Mouse (Mus musculus) testis, adult 2 months (tissue): ENCODE measurements around the gene Fam222b. TPM values are rescaled to one million over a fixed set of nuclear protein-coding genes. Genes with fewer than 3 reads are reported as not detected.

Experiments
- H3K27ac ChIP-seq: fragments of 200-500 bp; 2 replicates; pipeline ENCODE4 v1.5.1; 2012; ENCODE audit warnings: low read depth, low read length; ENCODE audit not compliant: control insufficient read depth, insufficient read depth
- H3K27me3 ChIP-seq: fragments of 200-500 bp; 2 replicates; pipeline ENCODE4 v1.6.1; 2012; ENCODE audit warnings: mild to moderate bottlenecking, low read length, moderate library complexity; ENCODE audit not compliant: control insufficient read depth, insufficient read depth
- H3K36me3 ChIP-seq: fragments of 200-500 bp; 2 replicates; pipeline ENCODE4 v1.6.1; 2012; ENCODE audit warnings: mild to moderate bottlenecking, low read length; ENCODE audit not compliant: control insufficient read depth, insufficient read depth
- H3K4me1 ChIP-seq: fragments of 200-500 bp; 2 replicates; pipeline ENCODE4 v1.6.1; 2012; ENCODE audit warnings: low read length; ENCODE audit not compliant: control insufficient read depth, insufficient read depth
- H3K4me3 ChIP-seq: fragments of 200-500 bp; 2 replicates; pipeline ENCODE4 v1.5.1; 2012; ENCODE audit warnings: low read depth, mild to moderate bottlenecking, low read length, moderate library complexity, mixed read lengths; ENCODE audit not compliant: control insufficient read depth
- CTCF ChIP-seq: fragments of 200-500 bp; IDR thresholded peaks from 2 replicates; pipeline ENCODE4 v1.5.1; 2012; ENCODE audit warnings: low read depth, mild to moderate bottlenecking, inconsistent platforms, low read length, moderate library complexity; ENCODE audit not compliant: control insufficient read depth, insufficient read depth, insufficient replicate concordance
- POLR2A ChIP-seq: fragments of 200-500 bp; IDR thresholded peaks from 2 replicates; pipeline ENCODE4 v1.6.1; 2012; ENCODE audit warnings: low read depth, mild to moderate bottlenecking, inconsistent platforms, low read length, moderate library complexity; ENCODE audit not compliant: control insufficient read depth
- polyA plus RNA-seq: library from polyadenylated mRNA; depleted of rRNA; stranded (reverse); fragments of >200 nt; gene quantifications from 2 replicates; pipeline ENCODE4 v1.2.3, GENCODE M21; 2012

Gene Fam222b
- polyA plus RNA-seq, 1 experiment = 11.7 TPM

GRCm38 (mm10) chr11:78074277-78074652 is 20.2 kb upstream of the Fam222b start:
- TF ChIP-seq CTCF (no peak), POLR2A (no peak)
- H3K4me1 ChIP-seq = no peaks in the 10 kb centered on the region; the same call in 1 of the 2 replicates
- peaks cover 3% of the 10 kb centered on the region for H3K36me3 ChIP-seq
- H3K27me3 ChIP-seq = no peaks in the 10 kb centered on the region
- no peak overlapping the region for H3K4me3 ChIP-seq
- H3K27ac ChIP-seq = no peak overlapping the region

- H3K4me1 ChIP-seq = no peaks in the 10 kb centered on the region; the same call in 1 of the 2 replicates
- H3K27ac ChIP-seq = no peak overlapping the region
- H3K27me3 ChIP-seq = no peaks in the 10 kb centered on the region
- no peak overlapping the region for H3K4me3 ChIP-seq
- peaks cover 3% of the 10 kb centered on the region for H3K36me3 ChIP-seq
- no peak for TF ChIP-seq POLR2A
- no peak for TF ChIP-seq CTCF
These were observed 19.8 kb upstream of the Fam222b start for GRCm38 (mm10) chr11:78074666-78075065.

- Histone ChIP-seq H3K4me3 (peak within 1 kb of the TSS; percentile 96), H3K4me1 (peaks cover 4% of the 10 kb centered on the region; the same call in 1 of the 2 replicates), H3K27me3 (no peaks in the 10 kb centered on the region), H3K36me3 (0 out of 2 replicates have a peak, but pooled peaks cover 1% of the 10 kb centered on the region), H3K27ac (peak within 1 kb of the TSS; percentile 84)
- no peak for TF ChIP-seq CTCF
- TF ChIP-seq POLR2A = peak; percentile 96
These were observed 14.2 kb upstream of the Fam222b start, which contains the start of gene Eral1 for GRCm38 (mm10) chr11:78079961-78080921. TSS of gene Eral1 (minus strand) at chr11:78080383.

- peaks cover 4% of the 10 kb centered on the region; the same call in 1 of the 2 replicates for H3K4me1 ChIP-seq
- no peaks in the 10 kb centered on the region for H3K36me3 ChIP-seq
- TF ChIP-seq POLR2A (no peak), CTCF (no peak)
- H3K27me3 ChIP-seq = no peaks in the 10 kb centered on the region
- no peak overlapping the region for H3K27ac ChIP-seq
- H3K4me3 ChIP-seq = no peak overlapping the region
These were observed 10.9 kb upstream of the Fam222b start for GRCm38 (mm10) chr11:78083595-78083994.

- H3K27me3 ChIP-seq = no peaks in the 10 kb centered on the region
- no peak overlapping the region for H3K4me3 ChIP-seq
- TF ChIP-seq POLR2A (no peak), CTCF (no peak)
- no peaks in the 10 kb centered on the region for H3K36me3 ChIP-seq
- no peak overlapping the region for H3K27ac ChIP-seq
- no peaks in the 10 kb centered on the region for H3K4me1 ChIP-seq
These were observed 7.5 kb upstream of the Fam222b start for GRCm38 (mm10) chr11:78086925-78087479.

- Histone ChIP-seq H3K4me3 (no peak overlapping the region), H3K36me3 (no peaks in the 10 kb centered on the region), H3K27ac (no peak overlapping the region)
These were observed 6.6 kb upstream of the Fam222b start for GRCm38 (mm10) chr11:78087756-78088281.

GRCm38 (mm10) chr11:78094137-78094503 is 340 bp upstream of the Fam222b start:
- TF ChIP-seq POLR2A (no peak), CTCF (no peak)
- peak overlapping the region; percentile 88 for H3K4me3 ChIP-seq
- no peak overlapping the region for H3K27ac ChIP-seq
- no peaks in the 10 kb centered on the region for H3K27me3 ChIP-seq
- H3K4me1 ChIP-seq = peaks cover 3% of the 10 kb centered on the region
- H3K36me3 ChIP-seq = no peaks in the 10 kb centered on the region

More at GRCm38 (mm10) chr11:78087756-78088281, 6.6 kb upstream of the Fam222b start:
- Histone ChIP-seq H3K27me3 (no peaks in the 10 kb centered on the region), H3K4me1 (no peaks in the 10 kb centered on the region)
- no peak for TF ChIP-seq POLR2A
- no peak for TF ChIP-seq CTCF
